Mouse (Mus musculus): Measurements from ENCODE around the gene Rcsd1. TPM values are rescaled to one million over a fixed set of nuclear protein-coding genes. Genes with fewer than 3 reads are reported as not detected.

The Rcsd1 gene
- polyA plus RNA-seq, 1 experiment, result 0.04 TPM

DNA sequence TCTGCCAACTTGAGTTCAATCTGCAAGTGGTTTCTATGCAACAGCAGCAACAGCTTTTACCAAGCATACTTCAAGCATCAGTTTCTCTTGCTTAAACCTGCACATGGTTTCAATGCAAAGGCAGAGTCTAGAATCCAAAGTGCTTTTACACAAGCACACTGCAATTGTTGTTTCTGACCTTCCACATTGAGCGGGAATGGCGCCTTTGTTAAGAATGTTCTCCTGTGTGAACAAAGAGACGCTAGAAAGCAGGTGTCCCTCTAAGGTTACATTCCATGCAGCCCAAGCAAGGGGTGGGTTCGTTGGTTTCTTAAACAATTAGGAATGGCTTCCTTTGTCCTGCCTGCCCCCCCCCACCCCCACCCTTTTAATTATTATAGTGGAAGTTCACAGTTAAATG lies 95.6 kb downstream of the Rcsd1 start:
- no peak overlapping the region for H3K4me2 ChIP-seq (ENCODE audit: low read depth)
- TF ChIP-seq TCF12 (IDR thresholded peaks at IDR 0.05; ENCODE audit: insufficient read depth, poor library complexity, severe bottlenecking), result no peak
- no peak for TF ChIP-seq POLR2A (IDR thresholded peaks at IDR 0.05; ENCODE audit: insufficient read length, low read depth)
- no peak for TF ChIP-seq MAX (IDR thresholded peaks at IDR 0.05; ENCODE audit: low read depth)
- no peak for TF ChIP-seq SRF (IDR thresholded peaks at IDR 0.05; ENCODE audit: control insufficient read depth, insufficient read length, low read depth)
- H3ac ChIP-seq (ENCODE audit: control insufficient read depth, insufficient read length), result no peak overlapping the region
- no peaks in the 10 kb centered on the region for H3K79me2 ChIP-seq (ENCODE audit: control insufficient read depth, insufficient read depth)
- H3K36me3 ChIP-seq (ENCODE audit: control insufficient read depth, insufficient read depth), result no peaks in the 10 kb centered on the region
- no peaks in the 10 kb centered on the region for H3K27me3 ChIP-seq (ENCODE audit: control insufficient read depth, insufficient read depth, insufficient read length)
- no peak overlapping the region for H3K4me3 ChIP-seq

DNA sequence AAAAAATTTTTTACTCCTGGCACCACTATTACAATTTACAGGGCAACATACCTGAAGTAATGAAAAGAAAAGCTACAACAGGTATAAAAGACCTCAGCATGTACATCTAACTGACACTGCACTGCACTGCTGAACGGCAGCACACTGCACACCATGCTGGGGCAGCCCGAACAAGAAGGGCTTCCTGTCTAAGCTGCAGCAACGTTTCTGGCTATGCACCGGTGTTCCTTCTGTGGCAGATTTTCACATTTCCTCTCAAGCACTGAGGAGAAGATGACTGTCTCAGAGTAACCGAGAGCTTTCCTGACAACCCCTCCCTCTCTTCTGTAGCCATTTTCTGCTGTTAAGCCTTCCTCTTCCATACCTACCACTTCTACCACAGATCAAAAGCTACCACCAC lies 96.8 kb downstream of the Rcsd1 start:
- no peaks in the 10 kb centered on the region for H3K36me3 ChIP-seq (ENCODE audit: control insufficient read depth, insufficient read depth)
- TF ChIP-seq POLR2AphosphoS2 (IDR thresholded peaks at IDR 0.05; ENCODE audit: insufficient read length, low read depth) (no peak), TCF12 (IDR thresholded peaks at IDR 0.05; ENCODE audit: insufficient read depth, poor library complexity, severe bottlenecking) (no peak), POLR2A (IDR thresholded peaks at IDR 0.05; ENCODE audit: insufficient read length, low read depth) (no peak), TCF3 (IDR thresholded peaks at IDR 0.05; ENCODE audit: insufficient read length, low read depth) (no peak), USF1 (IDR thresholded peaks at IDR 0.05; ENCODE audit: low read depth) (no peak), E2F4 (IDR thresholded peaks at IDR 0.05; ENCODE audit: insufficient read depth) (no peak), REST (IDR thresholded peaks at IDR 0.05; ENCODE audit: insufficient read depth, insufficient read length) (no peak), MAX (IDR thresholded peaks at IDR 0.05; ENCODE audit: low read depth) (no peak), MYOD1 (IDR thresholded peaks at IDR 0.05; ENCODE audit: control insufficient read depth in 1 of 3, insufficient read length in 2 of 3, low read depth in 2 of 3) (no peak), SRF (IDR thresholded peaks at IDR 0.05; ENCODE audit: control insufficient read depth, insufficient read length, low read depth) (no peak), CEBPB (IDR thresholded peaks at IDR 0.05; ENCODE audit: insufficient read depth, poor library complexity, severe bottlenecking) (no peak), MYOG (IDR thresholded peaks at IDR 0.05; ENCODE audit: control insufficient read depth in 1 of 3, insufficient read depth in 1 of 3, insufficient read length in 2 of 3, low read depth in 2 of 3) (no peak)
- no peaks in the 10 kb centered on the region for H3K79me2 ChIP-seq (ENCODE audit: control insufficient read depth, insufficient read depth)
- H3K27me3 ChIP-seq (ENCODE audit: control insufficient read depth, insufficient read depth, insufficient read length), result no peaks in the 10 kb centered on the region
- no peak overlapping the region for H3ac ChIP-seq (ENCODE audit: control insufficient read depth, insufficient read length)
- no peak overlapping the region for H3K4me3 ChIP-seq
- H3K4me2 ChIP-seq (ENCODE audit: low read depth), result no peak overlapping the region

DNA sequence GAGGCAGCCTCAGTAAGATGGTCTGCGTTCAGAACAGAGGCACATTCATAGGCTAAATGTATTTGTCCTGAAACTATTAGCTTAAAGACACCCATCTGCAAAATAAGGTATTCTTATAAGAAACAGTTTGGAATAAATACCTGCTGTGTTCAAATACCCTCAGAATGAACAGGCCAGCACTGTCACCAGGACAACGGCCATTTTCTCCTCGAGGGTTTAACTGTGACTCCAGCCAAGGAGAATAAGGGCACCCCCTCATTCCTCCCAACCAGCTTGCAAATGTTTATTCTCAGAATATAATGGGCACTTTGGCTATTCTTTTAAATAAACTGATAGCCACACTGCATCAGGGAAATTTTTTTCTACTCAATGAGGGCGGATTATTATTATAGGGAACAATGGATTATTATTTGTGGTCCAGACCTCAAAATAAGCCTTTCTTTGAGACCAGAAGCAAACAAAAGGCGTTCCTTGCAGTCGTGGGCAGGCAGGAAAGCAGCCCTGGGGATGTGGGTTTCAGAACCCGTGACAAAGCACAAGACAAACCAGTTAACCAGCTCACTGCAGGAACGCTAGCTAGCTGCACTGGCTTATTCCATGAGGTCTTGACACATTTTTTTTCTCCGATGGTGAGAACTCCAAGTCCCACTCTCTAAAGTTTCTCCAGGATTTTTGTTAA lies 99.1 kb downstream of the Rcsd1 start:
- no peaks in the 10 kb centered on the region for H3K27me3 ChIP-seq (ENCODE audit: control insufficient read depth, insufficient read depth, insufficient read length)
- H3K4me2 ChIP-seq (ENCODE audit: low read depth), result no peak overlapping the region
- no peaks in the 10 kb centered on the region for H3K79me2 ChIP-seq (ENCODE audit: control insufficient read depth, insufficient read depth)
- H3K4me3 ChIP-seq, result no peak overlapping the region
- no peak overlapping the region for H3ac ChIP-seq (ENCODE audit: control insufficient read depth, insufficient read length)
- TF ChIP-seq POLR2AphosphoS2 (IDR thresholded peaks at IDR 0.05; ENCODE audit: insufficient read length, low read depth) (no peak), SRF (IDR thresholded peaks at IDR 0.05; ENCODE audit: control insufficient read depth, insufficient read length, low read depth) (no peak), USF1 (IDR thresholded peaks at IDR 0.05; ENCODE audit: low read depth) (no peak), E2F4 (IDR thresholded peaks at IDR 0.05; ENCODE audit: insufficient read depth) (no peak), CEBPB (IDR thresholded peaks at IDR 0.05; ENCODE audit: insufficient read depth, poor library complexity, severe bottlenecking) (no peak), REST (IDR thresholded peaks at IDR 0.05; ENCODE audit: insufficient read depth, insufficient read length) (no peak), TCF12 (IDR thresholded peaks at IDR 0.05; ENCODE audit: insufficient read depth, poor library complexity, severe bottlenecking) (no peak), MYOD1 (IDR thresholded peaks at IDR 0.05; ENCODE audit: control insufficient read depth in 1 of 3, insufficient read length in 2 of 3, low read depth in 2 of 3) (no peak), MAX (IDR thresholded peaks at IDR 0.05; ENCODE audit: low read depth) (no peak), POLR2A (IDR thresholded peaks at IDR 0.05; ENCODE audit: insufficient read length, low read depth) (no peak)
- no peaks in the 10 kb centered on the region for H3K36me3 ChIP-seq (ENCODE audit: control insufficient read depth, insufficient read depth)

DNA sequence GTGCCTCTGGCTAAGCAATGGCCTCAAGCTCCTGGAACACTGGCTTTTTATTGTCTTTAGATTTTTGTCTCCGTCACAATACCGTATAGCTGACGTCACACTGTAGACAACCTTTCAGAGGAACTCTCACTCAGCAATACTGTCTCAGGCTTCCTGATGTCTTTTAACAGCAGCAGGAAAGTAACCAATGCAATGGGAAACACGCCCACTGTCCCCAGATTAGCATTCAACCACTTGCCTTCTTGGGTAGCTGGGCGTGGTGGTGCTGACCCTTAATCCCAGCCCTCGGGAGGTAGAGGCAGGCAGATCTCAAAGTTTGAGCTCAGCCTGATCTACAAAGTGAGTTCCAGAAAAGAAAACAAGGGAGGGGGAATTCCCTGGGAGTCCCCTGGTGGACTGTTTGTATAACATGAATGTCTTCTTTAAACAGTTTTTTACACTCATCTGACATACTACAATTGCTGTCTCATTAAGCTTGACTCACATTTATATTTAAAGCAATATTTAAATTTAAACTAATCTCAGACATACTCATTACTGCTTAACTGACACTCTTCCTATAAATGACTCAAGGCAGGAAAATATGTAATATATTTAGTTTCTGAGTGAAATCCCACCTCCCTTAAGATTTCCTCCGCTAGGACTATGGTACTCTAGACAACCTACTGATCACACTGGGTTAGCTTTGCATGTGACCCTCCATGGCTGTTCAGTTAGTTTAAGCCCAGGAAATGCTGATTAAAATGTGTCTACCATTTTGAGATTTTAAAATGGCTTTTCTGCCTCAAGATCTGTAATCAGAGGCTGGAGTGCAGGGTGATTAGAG lies 99.8 kb downstream of the Rcsd1 start:
- Histone ChIP-seq H3K79me2 (ENCODE audit: control insufficient read depth, insufficient read depth) (no peaks in the 10 kb centered on the region), H3ac (ENCODE audit: control insufficient read depth, insufficient read length) (no peak overlapping the region), H3K36me3 (ENCODE audit: control insufficient read depth, insufficient read depth) (no peaks in the 10 kb centered on the region), H3K27me3 (ENCODE audit: control insufficient read depth, insufficient read depth, insufficient read length) (no peaks in the 10 kb centered on the region), H3K4me2 (ENCODE audit: low read depth) (no peak overlapping the region), H3K4me3 (no peak overlapping the region)
- TF ChIP-seq TCF12 (IDR thresholded peaks at IDR 0.05; ENCODE audit: insufficient read depth, poor library complexity, severe bottlenecking), result no peak

DNA sequence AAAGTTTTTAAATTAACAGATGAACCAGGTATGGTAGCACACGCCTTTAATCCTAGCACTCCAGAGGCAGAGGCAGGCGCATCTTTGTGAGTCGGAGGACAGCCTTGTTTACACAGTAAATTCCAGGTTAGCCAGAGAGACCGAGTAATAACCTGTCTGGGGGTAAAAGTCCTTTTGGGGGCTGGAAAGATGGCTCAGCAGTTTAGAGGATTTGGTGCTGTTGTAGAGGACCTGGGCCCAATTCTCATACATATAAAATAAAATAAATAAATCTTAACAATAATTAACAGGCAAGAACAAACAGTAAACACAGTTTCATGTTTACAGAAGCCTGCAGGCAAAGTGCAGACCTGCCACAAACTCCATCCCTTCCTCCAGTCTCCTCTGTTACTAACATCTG lies 100.7 kb downstream of the Rcsd1 start:
- no peaks in the 10 kb centered on the region for H3K36me3 ChIP-seq (ENCODE audit: control insufficient read depth, insufficient read depth)

More for the DNA sequence above, 100.7 kb downstream of the Rcsd1 start:
- H3ac ChIP-seq (ENCODE audit: control insufficient read depth, insufficient read length), result no peak overlapping the region
- TF ChIP-seq POLR2A (IDR thresholded peaks at IDR 0.05; ENCODE audit: insufficient read length, low read depth) (no peak), CEBPB (IDR thresholded peaks at IDR 0.05; ENCODE audit: insufficient read depth, poor library complexity, severe bottlenecking) (no peak), REST (IDR thresholded peaks at IDR 0.05; ENCODE audit: insufficient read depth, insufficient read length) (no peak), E2F4 (IDR thresholded peaks at IDR 0.05; ENCODE audit: insufficient read depth) (no peak), POLR2AphosphoS2 (IDR thresholded peaks at IDR 0.05; ENCODE audit: insufficient read length, low read depth) (no peak), USF1 (IDR thresholded peaks at IDR 0.05; ENCODE audit: low read depth) (no peak), TCF3 (IDR thresholded peaks at IDR 0.05; ENCODE audit: insufficient read length, low read depth) (no peak), MYOD1 (IDR thresholded peaks at IDR 0.05; ENCODE audit: control insufficient read depth in 1 of 3, insufficient read length in 2 of 3, low read depth in 2 of 3) (no peak), MYOG (IDR thresholded peaks at IDR 0.05; ENCODE audit: control insufficient read depth in 1 of 3, insufficient read depth in 1 of 3, insufficient read length in 2 of 3, low read depth in 2 of 3) (no peak), SRF (IDR thresholded peaks at IDR 0.05; ENCODE audit: control insufficient read depth, insufficient read length, low read depth) (no peak)
- no peaks in the 10 kb centered on the region for H3K79me2 ChIP-seq (ENCODE audit: control insufficient read depth, insufficient read depth)
- H3K27me3 ChIP-seq (ENCODE audit: control insufficient read depth, insufficient read depth, insufficient read length), result no peaks in the 10 kb centered on the region
- H3K4me3 ChIP-seq, result no peak overlapping the region
- no peak overlapping the region for H3K4me2 ChIP-seq (ENCODE audit: low read depth)

All from myocyte (in vitro differentiated cells).